Mouse (Mus musculus) C2C12 (cell line): ENCODE data around the gene Sart3.

Experiments used
- CTCF ChIP-seq: IDR thresholded peaks from one replicate; pipeline ENCODE4 v1.5.1; 2011; ENCODE audit not compliant: control insufficient read depth, insufficient read depth, insufficient read length
- USF1 ChIP-seq: IDR thresholded peaks from one replicate; pipeline ENCODE4 v1.6.1; 2011; ENCODE audit warnings: low read depth, mild to moderate bottlenecking, control low read depth, moderate library complexity

- TF ChIP-seq CTCF (no peak), USF1 (no peak)
Observed at GRCm38 (mm10) chr5:113747629-113748028, 24.7 kb downstream of the Sart3 start.
